Mouse (Mus musculus) heart, embryonic 14.5 days (tissue): ENCODE results near the gene Lrp1. TPM values are rescaled to one million over a fixed set of nuclear protein-coding genes. Genes with fewer than 3 reads are reported as not detected.

Experiments used
- polyA plus RNA-seq: library from polyadenylated mRNA; unstranded; fragments of >200 nt; fragmentation: Nextera tagmentation; extraction: Ambion mirVana; gene quantifications from 2 replicates; pipeline ENCODE4 v1.2.1, GENCODE M21; 2014

The Lrp1 gene
- polyA plus RNA-seq, 1 experiment from 2014 or later, result 31.2 TPM

Other genes with a start within 250 kb of the Lrp1 start
- gene R3hdm2, start 240.8 kb downstream of the Lrp1 start, polyA plus RNA-seq, result 32.8 and 36.3 TPM in 2 replicates
- gene Stac3, start 119.5 kb downstream of the Lrp1 start, polyA plus RNA-seq, result 0.31 TPM in 1 of 2 replicates, not detected in the other
- 31.2 and 34.2 TPM in 2 replicates for gene Ndufa4l2, start 106.2 kb downstream of the Lrp1 start, polyA plus RNA-seq
- gene Shmt2, start 98.7 kb downstream of the Lrp1 start, polyA plus RNA-seq, result 71.7 and 73.0 TPM in 2 replicates
- gene Nxph4, start 86.6 kb downstream of the Lrp1 start, polyA plus RNA-seq, result 0.70 and 0.81 TPM in 2 replicates
- gene Stat6, start 21.8 kb upstream of the Lrp1 start, polyA plus RNA-seq, result 25.2 and 25.7 TPM in 2 replicates
- gene Nemp1, start 45.8 kb upstream of the Lrp1 start, polyA plus RNA-seq, result 8.8 and 11.8 TPM in 2 replicates
- gene Nab2, start 47.4 kb upstream of the Lrp1 start, polyA plus RNA-seq, result 6.4 and 9.0 TPM in 2 replicates
- gene Myo1a, start 84.0 kb upstream of the Lrp1 start, polyA plus RNA-seq, result 0.12 TPM in 1 of 2 replicates, not detected in the other
- 1.3 TPM in 1 of 2 replicates, not detected in the other for gene Tac2, start 103.3 kb upstream of the Lrp1 start, polyA plus RNA-seq
- gene Zbtb39, start 118.4 kb upstream of the Lrp1 start, polyA plus RNA-seq, result 2.3 and 2.6 TPM in 2 replicates
- gene Gpr182, start 130.6 kb upstream of the Lrp1 start, polyA plus RNA-seq, result 6.1 and 9.3 TPM in 2 replicates
- not detected in 2 replicates for gene Rdh1, start 138.6 kb upstream of the Lrp1 start, polyA plus RNA-seq
- not detected in 2 replicates for gene Rdh16f1, start 138.6 kb upstream of the Lrp1 start, polyA plus RNA-seq
- 0.09 and 0.14 TPM in 2 replicates for gene Rdh9, start 155.2 kb upstream of the Lrp1 start, polyA plus RNA-seq
- gene Rdh16, start 180.0 kb upstream of the Lrp1 start, polyA plus RNA-seq, result not detected in 2 replicates
- gene Rdh19, start 228.8 kb upstream of the Lrp1 start, polyA plus RNA-seq, result not detected in 2 replicates
- gene Rdh16f2, start 245.3 kb upstream of the Lrp1 start, polyA plus RNA-seq, result not detected in 2 replicates